22 mouse cellular contexts compared by ENCODE assay signal in genomic region chr13:16032425-16032824, GRCm38 (mm10). TPM values are rescaled to one million over a fixed set of nuclear protein-coding genes. Genes with fewer than 3 reads are reported as not detected.
DNase-seq lines count a peak whose midpoint lies in the region; ATAC-seq and TF ChIP-seq lines count a peak whose summit lies in the region.
"Had no signal": no experiment of that assay in that cellular context is flagged by ENCODE, and none has a peak within 500 bp of the region (broad histone marks: within the 10 kb centered on the region; RNA-seq: fewer than 3 reads in every experiment).

No protein-coding gene starts in this region.

- TF ChIP-seq EP300 in lung, postnatal 0 days (IDR thresholded peaks at IDR 0.05): no peak

- no peaks in the 10 kb centered on the region for H3K27me3 ChIP-seq in lung, postnatal 0 days (replicated peaks; ENCODE audit: insufficient read depth, low read length)
- H3K27me3 ChIP-seq: CH12.LX, Patski had no signal

- no peaks in the 10 kb centered on the region for H3K9me3 ChIP-seq in lung, postnatal 0 days (ENCODE audit: low read length)
- H3K9me3 ChIP-seq: G1E had no signal

- no peak for ATAC-seq in lung, postnatal 0 days
- ATAC-seq: activated CD4-positive, CD25-positive, alpha-beta regulatory T cell, adult 4 months; CD4-positive, CD25-positive, alpha-beta regulatory T cell, adult 4 months; Patski had no signal

- no peaks in the 10 kb centered on the region for H3K4me1 ChIP-seq in lung, postnatal 0 days (ENCODE audit: insufficient read depth, low read depth, low read length)
- 0 out of 2 replicates have a peak, but pooled peaks cover 2% of the 10 kb centered on the region for H3K4me1 ChIP-seq in embryonic fibroblast, embryonic 13.5 days (ENCODE audit: control insufficient read depth, insufficient read depth, low read length)

- no peak for TF ChIP-seq CTCF in lung, postnatal 0 days (IDR thresholded peaks at IDR 0.05)
- TF ChIP-seq CTCF in embryonic fibroblast, embryonic 13.5 days (IDR thresholded peaks at IDR 0.05; ENCODE audit: borderline replicate concordance, insufficient read depth, low read length): no peak

- H3K9ac ChIP-seq in lung, postnatal 0 days (replicated peaks; ENCODE audit: low read depth): no peak overlapping the region

- no peaks in the 10 kb centered on the region for H3K36me3 ChIP-seq in lung, postnatal 0 days (ENCODE audit: insufficient read depth, low read length)
- H3K36me3 ChIP-seq: G1E had no signal

- no peak overlapping the region for H3K4me3 ChIP-seq in lung, postnatal 0 days (ENCODE audit: low read depth, low read length)
- no peak overlapping the region for H3K4me3 ChIP-seq in embryonic fibroblast, embryonic 13.5 days (ENCODE audit: insufficient read depth, low read length)

- peak; percentile 16 for DNase-seq in lung, postnatal 0 days (ENCODE audit: low spot score)
- no peak for DNase-seq in lung, postnatal 14 days
- peak; percentile 63 for DNase-seq in Muller cell, postnatal 12 days (ENCODE audit: inconsistent ontology term)
- DNase-seq in embryo, embryonic 9.5 days (ENCODE audit: extremely low spot score): no peak
- no peak for DNase-seq in right cerebral cortex, adult 2 months (ENCODE audit: low spot score in 2 of 2)
- DNase-seq: adrenal gland, adult 2 months; adrenal gland, adult 8-10 months; adrenal gland, postnatal 10 days; adrenal gland, postnatal 14 days; adrenal gland, postnatal 25 days; adrenal gland, postnatal 36 days; B cell, adult 2 months; cerebellum, adult 11 months; cerebellum, adult 11-12 months; cerebellum, adult 18-20 months; cerebellum, adult 2 months had no signal

- no peak for TF ChIP-seq POLR2A in embryonic fibroblast, embryonic 13.5 days (IDR thresholded peaks at IDR 0.05; ENCODE audit: low read depth, low read length)

- H3K27ac ChIP-seq in lung, postnatal 0 days (ENCODE audit: low read length): no peak overlapping the region
- peak overlapping the region; percentile 3; the same call in 1 of the 2 replicates for H3K27ac ChIP-seq in embryonic fibroblast, embryonic 13.5 days (ENCODE audit: insufficient read depth, low read length)

- H3K4me2 ChIP-seq in lung, postnatal 0 days (replicated peaks; ENCODE audit: low read depth, low read length): no peak overlapping the region

RNA-seq across cellular contexts. Expression of gene Inhba, which starts 20.8 kb away (rescaled TPM):
- 1.1 and 2.5 TPM in 2 replicates for polyA plus RNA-seq in lung, postnatal 0 days (2015; fragmentation: Nextera tagmentation; extraction: Ambion mirVana)
- polyA plus RNA-seq in embryonic fibroblast, embryonic 13.5 days (2011; ENCODE audit: insufficient read length, low read depth, missing spikeins): 105 and 296 TPM in 2 replicates
- polyA plus RNA-seq: activated CD4-positive, CD25-positive, alpha-beta regulatory T cell, adult 4 months; CD4-positive, CD25-positive, alpha-beta regulatory T cell, adult 4 months; G1E had no signal

Comparison
In these comparisons a context has a peak if more than half of its experiments do, and no peak if none do; other contexts are left out.
1. DNase-seq: peak in lung, postnatal 0 days (single experiment) and Muller cell, postnatal 12 days (single experiment); none in lung, postnatal 14 days (single experiment), embryo, embryonic 9.5 days (single experiment) and right cerebral cortex, adult 2 months (0 of 2).
2. RNA of gene Inhba, which starts 20.8 kb away (polyA plus RNA-seq): 105 to 296 TPM in embryonic fibroblast, embryonic 13.5 days; 1.1 to 2.5 TPM in lung, postnatal 0 days; every median in the first group is over 10 times any median in the second.